Mouse (Mus musculus) testis, postnatal 14 days (tissue): ENCODE measurements around the gene Rhox4b.
"Not testable (repeated sequence)": the region's sequence is repeated elsewhere in the genome, so short reads cannot be mapped to it uniquely, and the experiment has no call there.

Experiments
- DNase-seq: peaks from one replicate; pipeline ENCODE4 v3.0.0; 2021; ENCODE audit warnings: low spot score

Gene Rhox4b

DNA sequence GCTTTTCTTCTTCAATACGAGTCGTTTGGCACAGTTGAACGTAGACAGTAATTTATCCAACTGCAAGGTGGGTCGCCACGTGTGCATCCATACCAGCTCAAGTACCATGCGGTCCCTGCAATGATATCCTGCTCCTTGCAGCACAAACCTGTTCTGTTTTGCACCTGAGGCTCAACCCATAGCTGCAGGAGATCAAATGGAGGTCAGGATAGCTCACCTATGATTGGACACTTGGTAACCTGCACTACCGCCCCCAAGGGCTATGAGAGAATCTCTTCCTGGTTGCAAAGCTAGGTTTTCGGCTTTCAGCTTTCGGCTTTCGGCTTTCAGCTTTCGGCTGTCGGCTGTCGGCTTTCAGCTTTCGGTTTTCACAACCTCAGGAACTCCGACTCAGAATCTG is at the start of gene Rhox4b:
Rhox4b (plus strand) TSS at position 301 of the 400 bp plus-strand sequence.
- not testable (repeated sequence) for DNase-seq

- not testable (repeated sequence) for DNase-seq
These were observed 41.7 kb upstream of the Rhox4b start, which contains the start of gene Rhox4a2 for GRCm38 (mm10) chrX:37390548-37390947. Gene Rhox4a2 (plus strand): TSS chrX:37390848.

- DNase-seq = not testable (repeated sequence)
These were observed 20.5 kb upstream of the Rhox4b start, which contains the start of gene Rhox2b for GRCm38 (mm10) chrX:37411767-37412166. Gene Rhox2b (plus strand): TSS chrX:37412067.

DNA sequence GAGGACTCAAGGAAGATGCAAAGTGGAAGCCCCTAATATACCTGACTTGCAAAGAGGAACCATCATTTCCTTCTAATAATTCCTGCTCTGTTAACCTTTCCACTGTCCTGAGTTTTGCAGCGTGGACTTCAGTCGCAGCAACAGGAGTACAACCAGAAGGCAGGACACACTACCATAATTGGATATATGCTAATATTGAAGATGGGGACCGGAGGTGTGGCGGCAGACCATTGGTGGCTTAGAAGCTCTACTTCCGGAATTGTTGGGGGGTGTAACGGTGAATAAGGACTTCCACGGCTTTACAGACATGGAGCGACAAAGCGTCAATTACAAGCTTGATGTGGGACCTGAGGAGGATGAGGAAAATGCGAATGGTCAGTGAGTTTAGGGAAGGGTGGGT is 21.1 kb downstream of the Rhox4b start, which contains the start of gene Rhox2c:
Rhox2c (plus strand) TSS at position 301 of the 400 bp plus-strand sequence.
- DNase-seq = not testable (repeated sequence)

DNA sequence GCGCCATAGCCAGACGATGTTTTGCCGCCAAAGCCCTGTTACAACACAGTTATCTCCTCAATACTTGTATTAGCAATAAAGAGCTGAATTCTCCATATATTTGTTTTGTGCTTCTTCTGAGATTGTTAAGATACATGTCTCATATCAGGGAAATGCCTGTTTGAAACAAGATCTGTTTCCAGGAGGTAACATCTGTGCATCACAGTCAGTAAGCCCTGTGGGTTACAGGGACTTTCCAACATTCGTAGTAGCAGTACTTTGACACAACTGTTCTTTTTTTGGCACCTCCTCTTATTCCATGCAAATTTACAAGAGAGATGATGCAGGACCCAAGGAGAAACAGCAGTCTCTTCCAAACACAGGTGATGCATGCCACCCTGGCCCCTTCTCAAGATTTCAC is 26.0 kb downstream of the Rhox4b start, which contains the start of gene Rhox3c:
Rhox3c (plus strand) TSS at position 301 of the 400 bp plus-strand sequence.
- DNase-seq = not testable (repeated sequence)

DNA sequence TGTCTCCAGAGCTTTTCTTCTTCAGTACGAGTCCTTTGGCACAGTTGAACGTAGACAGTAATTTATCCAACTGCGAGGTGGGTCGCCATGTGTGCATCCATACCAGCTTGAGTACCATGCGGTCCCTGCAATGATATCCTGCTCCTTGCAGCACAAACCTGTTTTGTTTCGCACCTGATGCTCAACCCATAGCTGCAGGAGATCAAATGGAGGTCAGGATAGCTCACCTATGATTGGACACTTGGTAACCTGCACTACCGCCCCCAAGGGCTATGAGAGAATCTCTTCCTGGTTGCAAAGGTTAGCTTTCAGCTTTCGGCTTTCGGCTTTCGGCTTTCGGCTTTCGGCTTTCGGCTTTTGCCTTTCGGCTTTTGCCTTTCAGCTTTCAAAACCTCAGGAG is 47.7 kb downstream of the Rhox4b start, which contains the start of gene Rhox4c:
Rhox4c (plus strand) TSS at position 301 of the 400 bp plus-strand sequence.
- not testable (repeated sequence) for DNase-seq
